Mouse (Mus musculus) spleen, embryonic (tissue): Measurements from ENCODE around the gene Bag2.

ENCODE experiments used
- CTCF ChIA-PET: fragments of 350-600 bp; sonication (Branson Sonifier 250); formaldehyde crosslinking; loops from one replicate; lab custom pipeline; 2022; lab: Charles Lee

The Bag2 gene

DNA sequence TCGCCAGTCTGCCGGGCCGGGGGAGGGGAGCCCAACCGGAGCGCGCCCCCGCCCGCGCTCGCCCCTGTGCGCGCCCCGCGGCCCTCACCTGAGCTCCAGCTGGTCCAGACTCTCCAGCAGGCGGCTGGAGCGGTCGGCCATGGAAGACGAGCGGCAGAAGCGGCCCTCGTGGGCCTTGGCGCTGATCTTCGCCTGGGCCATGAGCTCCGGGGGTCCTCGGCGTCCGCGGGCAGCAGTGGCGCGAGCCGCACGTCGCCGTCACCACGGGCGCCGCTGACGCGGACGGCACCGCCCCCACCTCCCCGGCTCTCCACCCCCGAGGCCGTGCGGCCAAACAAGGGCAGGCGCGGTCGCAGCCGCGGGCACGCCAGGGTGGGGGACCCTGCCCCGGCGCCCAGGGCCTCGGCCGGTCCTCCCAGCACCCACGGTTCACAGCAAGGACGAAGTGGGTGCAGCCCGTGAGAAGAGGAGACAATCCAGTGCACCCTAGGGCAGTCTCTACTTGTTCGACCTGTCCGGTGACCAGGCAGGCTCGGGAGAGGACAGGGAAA lies at the start of gene Bag2:
Bag2 (minus strand) TSS at position 305 of the 551 bp plus-strand sequence.
- CTCF ChIA-PET, result no interaction called here

DNA sequence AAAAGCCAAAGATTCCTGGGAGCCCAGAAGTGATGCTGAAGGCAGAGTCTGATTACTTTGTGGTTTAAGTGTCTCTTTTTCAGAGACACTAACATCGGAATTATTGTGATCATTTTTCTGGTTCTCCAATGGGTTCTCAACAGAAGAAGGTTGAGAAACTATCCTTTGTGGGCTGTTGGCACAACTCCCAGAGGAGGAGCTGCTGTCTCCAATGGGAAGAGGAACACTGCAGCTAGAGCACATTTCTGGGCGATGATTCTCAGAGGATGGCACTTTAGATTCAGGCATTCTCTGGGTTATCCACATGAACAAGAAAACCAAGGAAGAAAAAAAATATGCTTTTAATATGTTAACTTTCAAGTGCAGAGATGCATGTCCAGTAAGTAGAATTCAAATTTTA lies 45.7 kb upstream of the Bag2 start:
- CTCF ChIA-PET, result no interaction called here

DNA sequence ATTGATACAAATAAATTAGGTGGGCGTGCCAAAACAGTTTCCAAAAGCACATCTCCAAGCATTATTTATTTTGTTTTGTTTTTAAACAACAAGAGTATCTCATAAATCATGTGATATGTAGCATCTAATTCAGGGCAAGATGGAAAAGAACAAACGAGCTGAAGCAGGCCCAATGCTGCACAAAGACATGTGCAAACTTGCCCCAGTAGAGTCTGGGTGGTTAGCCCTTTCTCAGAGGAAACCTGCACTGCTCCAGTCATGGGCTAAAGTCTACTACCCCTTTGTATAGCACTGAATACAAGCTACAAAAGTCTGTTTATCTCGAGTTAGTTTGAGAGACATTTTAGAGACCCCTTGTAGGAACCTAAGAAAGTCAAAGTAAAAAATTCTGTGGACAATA lies 42.0 kb upstream of the Bag2 start:
- CTCF ChIA-PET, result no interaction called here

GRCm38 (mm10) chr1:33788493-33788892 lies 30.9 kb upstream of the Bag2 start:
- CTCF ChIA-PET, result no interaction called here

DNA sequence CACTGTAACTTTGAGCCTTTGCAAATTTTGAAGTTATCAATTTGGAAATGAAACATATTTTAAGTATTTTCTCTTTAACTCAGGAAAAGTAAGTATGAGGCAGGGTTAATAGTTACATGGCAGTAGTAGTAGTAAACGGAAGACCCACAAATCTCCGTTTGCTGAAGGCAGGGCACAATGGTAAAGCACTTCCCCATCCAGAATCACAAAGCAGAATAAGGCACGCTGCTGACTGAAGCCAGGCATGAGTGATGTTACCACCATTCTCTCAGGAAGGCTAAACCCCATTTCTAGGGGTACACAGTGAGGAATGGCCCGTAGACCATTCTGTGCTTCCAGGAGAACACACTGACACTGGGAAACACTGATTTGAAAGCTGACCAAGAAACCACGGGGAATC lies 30.5 kb upstream of the Bag2 start:
- CTCF ChIA-PET, result interaction anchor here (0.7 kb wide), 1 partner anchor 29 kb away, joined by 13 read pairs; no protein-coding TSS in a partner anchor

- CTCF ChIA-PET, result no interaction called here
These were observed 27.0 kb upstream of the Bag2 start for GRCm38 (mm10) chr1:33784561-33784960.

GRCm38 (mm10) chr1:33776175-33776611 lies 18.6 kb upstream of the Bag2 start:
- CTCF ChIA-PET, result interaction anchor here (0.7 kb wide), 1 partner anchor 444 kb away, joined by 3 read pairs; no protein-coding TSS in a partner anchor

DNA sequence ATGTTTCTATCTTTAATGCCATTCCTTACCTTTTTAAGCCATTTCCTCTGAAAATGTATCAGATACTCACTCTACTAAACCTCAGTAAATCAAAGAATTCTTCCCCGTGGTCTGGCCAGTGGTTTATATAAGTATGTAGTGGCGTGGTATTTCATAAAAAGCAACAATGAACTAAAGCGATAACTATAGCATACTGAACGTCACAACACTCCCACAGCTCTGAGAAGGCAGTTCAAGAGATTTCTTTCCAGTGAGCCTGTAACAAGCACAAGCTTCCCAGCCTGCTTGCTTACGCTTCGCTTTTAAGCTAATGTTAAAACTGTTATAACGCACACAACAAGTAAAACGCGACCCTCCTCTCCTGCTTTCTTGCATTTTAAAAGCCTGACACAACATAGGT lies 14.5 kb upstream of the Bag2 start:
- CTCF ChIA-PET, result no interaction called here

DNA sequence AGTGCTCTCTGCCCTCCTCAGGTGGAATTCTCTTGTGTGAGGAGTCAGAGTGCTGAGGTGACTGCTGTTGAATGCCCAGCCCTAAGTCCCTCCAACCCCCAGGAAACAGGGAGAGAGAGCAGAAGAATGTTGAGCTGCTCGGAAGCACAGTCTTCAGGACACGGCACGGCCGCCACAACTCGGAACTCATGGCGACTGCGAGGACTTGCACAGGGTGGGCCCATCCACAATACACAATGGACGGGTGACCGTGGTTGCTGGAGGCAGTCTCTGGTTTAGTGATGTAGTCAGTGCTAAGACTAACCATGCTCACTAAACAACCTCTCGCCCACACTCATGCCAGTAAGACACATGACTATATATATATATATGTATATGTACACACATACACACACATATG lies 14.0 kb upstream of the Bag2 start:
- CTCF ChIA-PET, result no interaction called here

DNA sequence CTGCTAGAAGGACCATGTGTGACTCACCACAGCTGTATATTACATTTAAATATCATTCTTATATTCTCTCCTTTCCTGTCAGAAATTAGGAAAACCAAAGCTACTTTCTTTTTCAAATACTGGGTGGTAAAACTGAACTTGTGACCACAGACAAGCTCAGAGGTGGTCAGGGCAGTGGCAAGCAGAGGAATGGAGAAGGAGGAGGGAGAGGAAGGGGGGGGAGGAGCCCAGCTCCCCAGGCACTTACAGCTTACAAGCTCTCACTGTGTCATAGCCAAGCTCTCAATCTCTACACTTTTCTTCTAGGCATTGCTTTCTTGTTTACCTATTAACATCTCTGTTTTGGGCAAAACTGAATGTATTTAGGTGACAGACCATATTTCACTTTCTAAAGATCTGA lies 11.2 kb upstream of the Bag2 start:
- CTCF ChIA-PET, result interaction anchor here (0.6 kb wide), 1 partner anchor 367 kb away, joined by 9 read pairs; no protein-coding TSS in a partner anchor

- CTCF ChIA-PET, result interaction anchor here (0.6 kb wide), 1 partner anchor 368 kb away, joined by 9 read pairs; no protein-coding TSS in a partner anchor
These were observed 10.6 kb upstream of the Bag2 start for GRCm38 (mm10) chr1:33768091-33768787.

GRCm38 (mm10) chr1:33766520-33767508 lies 9.2 kb upstream of the Bag2 start:
- CTCF ChIA-PET, result no interaction called here

DNA sequence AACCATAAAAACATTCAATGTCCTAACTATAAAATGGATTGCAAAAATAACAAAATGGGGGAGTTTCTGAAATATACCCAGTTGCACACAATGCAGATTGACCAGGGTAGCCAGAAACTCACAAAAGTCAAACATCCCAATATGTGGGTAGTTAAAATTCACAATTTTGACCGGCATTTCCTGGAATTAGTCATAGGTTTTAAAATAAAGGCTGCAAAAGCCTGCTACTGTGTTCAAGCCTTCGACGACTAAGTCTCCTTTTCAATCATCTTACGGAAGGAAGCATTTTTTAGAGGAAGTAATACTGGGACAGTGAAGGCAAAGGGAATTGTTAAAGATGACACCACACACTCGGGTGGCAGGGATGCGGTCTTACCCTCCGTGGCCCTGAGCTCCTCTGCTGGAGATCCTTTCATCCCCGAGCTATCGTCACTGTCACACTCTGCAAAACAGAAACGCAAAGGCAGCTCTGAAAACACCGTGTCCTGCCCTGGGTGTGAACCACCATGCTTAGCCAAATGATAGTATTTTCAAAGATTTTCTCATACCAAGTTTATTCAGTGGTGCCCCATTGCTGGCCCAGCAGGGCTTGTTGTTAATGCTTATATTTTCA lies 8.0 kb upstream of the Bag2 start:
- CTCF ChIA-PET, result interaction anchor here (0.7 kb wide), 1 partner anchor 106 kb away, joined by 5 read pairs; no protein-coding TSS in a partner anchor

- CTCF ChIA-PET, result no interaction called here
These were observed 6.2 kb upstream of the Bag2 start for GRCm38 (mm10) chr1:33763826-33764225.

DNA sequence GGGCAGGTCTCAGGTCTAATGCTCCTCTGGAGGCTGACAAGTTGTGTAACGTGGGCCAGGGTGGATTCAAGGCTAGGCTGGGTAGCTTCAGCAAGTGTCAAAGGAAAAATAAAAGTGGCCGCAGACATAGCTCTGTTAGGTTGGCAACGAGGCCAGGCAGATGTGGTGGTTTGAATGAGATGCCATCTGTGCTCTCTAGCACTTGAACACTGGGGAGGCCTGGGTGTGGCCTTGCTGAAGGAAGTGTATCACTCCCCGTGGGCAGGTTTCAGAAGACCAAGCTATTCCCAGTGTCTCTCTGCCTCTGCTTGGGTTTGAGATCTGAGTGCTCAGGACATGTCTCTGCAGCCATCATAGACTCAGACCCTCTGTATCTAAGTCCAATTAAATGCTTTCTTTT lies 893 bp upstream of the Bag2 start:
- CTCF ChIA-PET, result no interaction called here

DNA sequence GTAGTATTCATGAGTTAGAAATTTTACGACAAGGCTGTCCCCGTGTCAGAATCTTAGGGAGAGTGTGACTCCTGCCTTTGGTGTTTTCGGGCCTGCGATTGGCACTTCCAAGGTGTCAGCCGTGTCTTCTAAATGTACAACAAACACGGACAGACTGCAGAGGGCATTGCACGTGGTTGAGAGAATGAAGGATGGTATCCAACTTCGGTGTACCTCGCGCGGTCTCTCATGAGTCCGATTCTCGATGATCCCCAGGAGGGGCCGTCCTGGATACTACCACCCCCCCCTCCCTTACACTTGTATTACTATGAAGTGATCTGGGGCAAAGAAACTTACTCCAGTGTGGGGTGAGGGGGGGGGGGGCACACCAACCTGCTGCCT lies 572 bp downstream of the Bag2 start:
- CTCF ChIA-PET, result no interaction called here

- CTCF ChIA-PET, result no interaction called here
These were observed 1.1 kb downstream of the Bag2 start for GRCm38 (mm10) chr1:33756258-33757032.

DNA sequence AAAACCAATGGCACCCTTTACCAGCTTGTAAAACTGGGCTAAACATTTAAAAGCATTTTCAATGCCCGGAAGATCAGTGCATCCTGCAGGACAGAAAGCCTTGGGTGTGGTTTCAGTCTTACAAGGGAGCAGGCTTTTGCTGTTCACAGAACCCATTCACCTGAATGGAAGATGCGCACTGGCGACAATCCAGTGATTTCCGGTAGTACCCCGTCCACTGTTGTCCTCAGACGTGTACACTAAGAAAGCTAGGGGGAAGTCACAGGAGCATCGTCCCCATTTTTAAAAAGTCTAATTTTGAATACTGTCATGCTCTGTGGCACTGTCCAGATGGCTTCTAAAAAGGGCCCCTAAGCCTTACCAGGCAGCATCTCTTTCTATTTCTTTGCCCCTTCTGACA lies 1.8 kb downstream of the Bag2 start:
- CTCF ChIA-PET, result no interaction called here

- CTCF ChIA-PET, result no interaction called here
These were observed 2.4 kb downstream of the Bag2 start for GRCm38 (mm10) chr1:33754965-33755735.

DNA sequence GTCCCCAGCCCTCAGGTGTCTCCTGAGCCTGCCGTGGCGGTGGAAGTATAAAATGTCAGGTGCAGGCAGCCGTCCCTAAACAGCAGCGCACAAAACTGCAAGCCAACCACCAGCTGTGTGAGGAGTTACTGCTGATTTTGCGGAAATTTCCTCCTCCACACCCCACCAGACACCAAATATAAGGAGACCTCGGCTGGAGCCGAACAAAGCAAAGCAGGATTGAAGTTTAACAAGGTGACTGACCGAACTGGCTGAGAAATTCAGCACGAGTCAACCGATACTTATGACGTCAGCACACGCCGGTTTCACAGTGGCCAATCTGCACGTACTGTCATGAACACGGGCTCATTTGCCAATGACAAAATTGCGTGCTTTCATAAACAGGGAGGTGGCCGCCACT lies 3.5 kb downstream of the Bag2 start:
- CTCF ChIA-PET, result no interaction called here
